Mouse (Mus musculus) G1E (cell line): ENCODE data around the gene Twf2.

Experiments
- CTCF ChIP-seq: IDR thresholded peaks from 2 replicates; pipeline ENCODE4 v1.5.1; 2012; ENCODE audit warnings: low read depth, low read length, inconsistent platforms, mixed read lengths
- GATA1 ChIP-seq: IDR thresholded peaks from 2 replicates; pipeline ENCODE4 v1.6.1; 2012; ENCODE audit warnings: borderline replicate concordance, low read length, inconsistent platforms, mixed read lengths
- GATA2 ChIP-seq: IDR thresholded peaks from 2 replicates; pipeline ENCODE4 v1.6.1; 2012; ENCODE audit warnings: low read depth, low read length, inconsistent platforms, borderline replicate concordance
- TAL1 ChIP-seq: conservative IDR thresholded peaks from 2 replicates; pipeline ENCODE4 v1.6.1; 2012; ENCODE audit warnings: low read depth, low read length, inconsistent platforms, mixed read lengths

DNA sequence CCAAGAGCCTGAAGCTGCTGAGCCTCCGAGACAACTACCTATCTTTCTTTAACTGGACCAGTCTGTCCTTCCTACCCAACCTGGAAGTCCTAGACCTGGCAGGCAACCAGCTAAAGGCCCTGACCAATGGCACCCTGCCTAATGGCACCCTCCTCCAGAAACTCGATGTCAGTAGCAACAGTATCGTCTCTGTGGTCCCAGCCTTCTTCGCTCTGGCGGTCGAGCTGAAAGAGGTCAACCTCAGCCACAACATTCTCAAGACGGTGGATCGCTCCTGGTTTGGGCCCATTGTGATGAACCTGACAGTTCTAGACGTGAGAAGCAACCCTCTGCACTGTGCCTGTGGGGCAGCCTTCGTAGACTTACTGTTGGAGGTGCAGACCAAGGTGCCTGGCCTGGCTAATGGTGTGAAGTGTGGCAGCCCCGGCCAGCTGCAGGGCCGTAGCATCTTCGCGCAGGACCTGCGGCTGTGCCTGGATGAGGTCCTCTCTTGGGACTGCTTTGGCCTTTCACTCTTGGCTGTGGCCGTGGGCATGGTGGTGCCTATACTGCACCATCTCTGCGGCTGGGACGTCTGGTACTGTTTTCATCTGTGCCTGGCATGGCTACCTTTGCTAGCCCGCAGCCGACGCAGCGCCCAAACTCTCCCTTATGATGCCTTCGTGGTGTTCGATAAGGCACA, 22.7 kb downstream of the Twf2 start:
- TF ChIP-seq CTCF = no peak
- no peak for TF ChIP-seq TAL1
- no peak for TF ChIP-seq GATA1
- TF ChIP-seq GATA2 = no peak
